Mouse (Mus musculus): ENCODE measurements around the gene Gldc. TPM values are rescaled to one million over a fixed set of nuclear protein-coding genes. Genes with fewer than 3 reads are reported as not detected.

Gldc gene
- total and polyA plus RNA-seq, 2 experiments from 2014 or later: 8.2 to 12.7 TPM

- no peaks in the 10 kb centered on the region for H3K9me3 ChIP-seq (ENCODE audit: low read length)
- no peak overlapping the region for H3K4me3 ChIP-seq (ENCODE audit: low read depth, low read length)
- DNase-seq (peak; percentile 58), ATAC-seq (no peak)
- 13% methylated on average over 2 of the region's 2 CpGs for WGBS
- no peak overlapping the region for H3K27ac ChIP-seq (ENCODE audit: low read depth, low read length)
- H3K27me3 ChIP-seq (ENCODE audit: insufficient read depth, low read length): no peaks in the 10 kb centered on the region
- no peaks in the 10 kb centered on the region for H3K36me3 ChIP-seq (ENCODE audit: insufficient read depth)
- H3K9ac ChIP-seq: no peak overlapping the region
- TF ChIP-seq CTCF (IDR thresholded peaks at IDR 0.05; ENCODE audit: low read depth): no peak
- H3K4me1 ChIP-seq (ENCODE audit: insufficient read depth): no peaks in the 10 kb centered on the region
- no peak overlapping the region for H3K4me2 ChIP-seq (ENCODE audit: low read depth)
These were observed 15.2 kb downstream of the Gldc start for GRCm38 (mm10) chr19:30160021-30160420.

- no peak for ATAC-seq
- Histone ChIP-seq H3K4me2 (ENCODE audit: low read depth) (no peak overlapping the region), H3K27ac (ENCODE audit: low read depth, low read length) (no peak overlapping the region), H3K9ac (no peak overlapping the region), H3K4me1 (ENCODE audit: insufficient read depth) (no peaks in the 10 kb centered on the region), H3K9me3 (ENCODE audit: low read length) (no peaks in the 10 kb centered on the region), H3K27me3 (ENCODE audit: insufficient read depth, low read length) (no peaks in the 10 kb centered on the region), H3K4me3 (ENCODE audit: low read depth, low read length) (no peak overlapping the region), H3K36me3 (ENCODE audit: insufficient read depth) (no peaks in the 10 kb centered on the region)
- no peak for DNase-seq
- no peak for TF ChIP-seq CTCF (IDR thresholded peaks at IDR 0.05; ENCODE audit: low read depth)
- WGBS: 83% methylated on average over 4 of the region's 4 CpGs
These were observed 17.0 kb downstream of the Gldc start for GRCm38 (mm10) chr19:30158189-30158588.

GRCm38 (mm10) chr19:30157031-30157687 is 18.1 kb downstream of the Gldc start:
- TF ChIP-seq CTCF (IDR thresholded peaks at IDR 0.05; ENCODE audit: low read depth): no peak
- peak; percentile 95 for ATAC-seq
- Histone ChIP-seq H3K4me3 (ENCODE audit: low read depth, low read length) (peak overlapping the region; percentile 3; the same call in 1 of the 2 replicates), H3K9ac (no peak overlapping the region), H3K4me2 (ENCODE audit: low read depth) (peak overlapping the region; percentile 38), H3K36me3 (ENCODE audit: insufficient read depth) (no peaks in the 10 kb centered on the region), H3K4me1 (ENCODE audit: insufficient read depth) (no peaks in the 10 kb centered on the region), H3K27me3 (ENCODE audit: insufficient read depth, low read length) (no peaks in the 10 kb centered on the region), H3K9me3 (ENCODE audit: low read length) (no peaks in the 10 kb centered on the region), H3K27ac (ENCODE audit: low read depth, low read length) (0 out of 2 replicates have a peak overlapping the region, but pooled peaks have one; percentile 30)
- DNase-seq: peak; percentile 76
- 8% methylated on average over 12 of the region's 12 CpGs for WGBS

- ATAC-seq (peak; percentile 39; the same call in 1 of the 2 replicates), DNase-seq (peak; percentile 3)
These were observed 21.5 kb downstream of the Gldc start for GRCm38 (mm10) chr19:30153729-30154128.

GRCm38 (mm10) chr19:30151290-30151689 is 23.9 kb downstream of the Gldc start:
- Histone ChIP-seq H3K27ac (ENCODE audit: low read depth, low read length) (no peak overlapping the region), H3K27me3 (ENCODE audit: insufficient read depth, low read length) (no peaks in the 10 kb centered on the region), H3K4me1 (ENCODE audit: insufficient read depth) (no peaks in the 10 kb centered on the region), H3K9ac (no peak overlapping the region), H3K4me3 (ENCODE audit: low read depth, low read length) (no peak overlapping the region), H3K9me3 (ENCODE audit: low read length) (no peaks in the 10 kb centered on the region), H3K4me2 (ENCODE audit: low read depth) (no peak overlapping the region), H3K36me3 (ENCODE audit: insufficient read depth) (no peaks in the 10 kb centered on the region)
- WGBS: 83% methylated on average over 10 of the region's 10 CpGs
- ATAC-seq (no peak), DNase-seq (no peak)
- TF ChIP-seq CTCF (IDR thresholded peaks at IDR 0.05; ENCODE audit: low read depth): no peak

More at GRCm38 (mm10) chr19:30153729-30154128, 21.5 kb downstream of the Gldc start:
- H3K9me3 ChIP-seq (ENCODE audit: low read length): no peaks in the 10 kb centered on the region
- no peak for TF ChIP-seq CTCF (IDR thresholded peaks at IDR 0.05; ENCODE audit: low read depth)
- H3K4me3 ChIP-seq (ENCODE audit: low read depth, low read length): no peak overlapping the region
- H3K9ac ChIP-seq: no peak overlapping the region
- no peak overlapping the region for H3K27ac ChIP-seq (ENCODE audit: low read depth, low read length)
- H3K36me3 ChIP-seq (ENCODE audit: insufficient read depth): no peaks in the 10 kb centered on the region
- H3K4me2 ChIP-seq (ENCODE audit: low read depth): no peak overlapping the region
- no peaks in the 10 kb centered on the region for H3K4me1 ChIP-seq (ENCODE audit: insufficient read depth)
- 10% methylated on average over 3 of the region's 3 CpGs for WGBS
- no peaks in the 10 kb centered on the region for H3K27me3 ChIP-seq (ENCODE audit: insufficient read depth, low read length)

- 77% methylated on average over 6 of the region's 6 CpGs for WGBS
- Histone ChIP-seq H3K27me3 (ENCODE audit: insufficient read depth, low read length) (no peaks in the 10 kb centered on the region), H3K9me3 (ENCODE audit: low read length) (no peaks in the 10 kb centered on the region), H3K36me3 (ENCODE audit: insufficient read depth) (no peaks in the 10 kb centered on the region), H3K9ac (no peak overlapping the region), H3K4me3 (ENCODE audit: low read depth, low read length) (no peak overlapping the region), H3K27ac (ENCODE audit: low read depth, low read length) (no peak overlapping the region), H3K4me1 (ENCODE audit: insufficient read depth) (no peaks in the 10 kb centered on the region), H3K4me2 (ENCODE audit: low read depth) (no peak overlapping the region)
- ATAC-seq (no peak), DNase-seq (no peak)
- TF ChIP-seq CTCF (IDR thresholded peaks at IDR 0.05; ENCODE audit: low read depth): no peak
These were observed 25.9 kb downstream of the Gldc start for GRCm38 (mm10) chr19:30149238-30149805.

GRCm38 (mm10) chr19:30147306-30147705 is 27.9 kb downstream of the Gldc start:
- ATAC-seq: no peak
- Histone ChIP-seq H3K27me3 (ENCODE audit: insufficient read depth, low read length) (no peaks in the 10 kb centered on the region), H3K9ac (no peak overlapping the region), H3K36me3 (ENCODE audit: insufficient read depth) (no peaks in the 10 kb centered on the region), H3K4me2 (ENCODE audit: low read depth) (no peak overlapping the region), H3K27ac (ENCODE audit: low read depth, low read length) (no peak overlapping the region), H3K4me3 (ENCODE audit: low read depth, low read length) (no peak overlapping the region), H3K4me1 (ENCODE audit: insufficient read depth) (no peaks in the 10 kb centered on the region), H3K9me3 (ENCODE audit: low read length) (no peaks in the 10 kb centered on the region)
- TF ChIP-seq CTCF (IDR thresholded peaks at IDR 0.05; ENCODE audit: low read depth): no peak
- WGBS: 87% methylated on average over 4 of the region's 4 CpGs
- no peak for DNase-seq
